Mouse (Mus musculus) bone marrow macrophage, adult 2 months (primary cell): Measurements from ENCODE around the gene Slc38a1.

Experiments
- CTCF ChIP-seq: IDR thresholded peaks from 2 replicates; pipeline ENCODE4 v1.5.1; 2012; ENCODE audit warnings: low read depth, mild to moderate bottlenecking, low read length, moderate library complexity
- POLR2A ChIP-seq: IDR thresholded peaks from 2 replicates; pipeline ENCODE4 v1.6.1; 2012; ENCODE audit warnings: mild to moderate bottlenecking, low read depth, low read length, borderline replicate concordance

DNA sequence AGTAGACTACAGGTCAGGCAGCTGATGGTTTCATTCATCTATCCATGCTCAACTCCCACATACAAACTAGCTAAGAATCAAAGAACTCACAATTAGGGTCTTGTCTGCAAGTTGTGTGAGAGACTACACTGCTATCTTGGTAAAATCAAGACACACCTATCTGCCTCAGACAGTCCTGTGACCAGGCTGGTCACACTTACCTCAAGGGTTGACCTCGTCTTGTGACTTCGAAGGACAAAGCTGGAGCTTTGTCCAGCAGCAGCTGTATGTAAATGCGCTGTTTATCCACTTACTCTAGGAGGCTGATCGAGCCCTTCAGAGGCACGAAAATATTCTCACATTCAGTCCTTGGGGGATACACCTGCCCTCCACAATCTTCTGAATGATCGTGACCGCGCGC is 45.6 kb downstream of the Slc38a1 start:
- TF ChIP-seq POLR2A (no peak), CTCF (no peak)
